Mouse (Mus musculus) ES-E14 (cell line): ENCODE data around the gene Slc16a11. TPM values are rescaled to one million over a fixed set of nuclear protein-coding genes. Genes with fewer than 3 reads are reported as not detected.
A peak's percentile ranks its signal among the peaks of the same experiment; 100 is the strongest.

Experiments used
- DNase-seq: peaks from one replicate; pipeline ENCODE4 v3.0.0-alpha.2; 2013; ENCODE audit warnings: low read depth, low spot score
- H3K27ac ChIP-seq: 2 replicates; pipeline ENCODE4 v1.5.1; 2012; ENCODE audit warnings: low read depth, mild to moderate bottlenecking, low read length, moderate library complexity, mixed read lengths; ENCODE audit not compliant: poor library complexity, insufficient read depth, severe bottlenecking
- H3K36me3 ChIP-seq: 2 replicates; pipeline ENCODE4 v1.6.1; 2012; ENCODE audit warnings: mild to moderate bottlenecking, low read length, moderate library complexity, mixed read lengths; ENCODE audit not compliant: control insufficient read depth, poor library complexity, insufficient read depth, severe bottlenecking
- H3K4me1 ChIP-seq, 2 experiments: fragments of 150-350 bp in 1 of 2; sonication (generic) in 1 of 2; 2 replicates each; pipeline ENCODE4 v1.6.1; 2012; ENCODE audit warnings: low read length in 2 of 2, mild to moderate bottlenecking in 1 of 2, mixed read lengths in 1 of 2; ENCODE audit not compliant: control insufficient read depth in 2 of 2, insufficient read depth in 2 of 2, poor library complexity in 1 of 2
- H3K4me3 ChIP-seq, 2 experiments: fragments of 150-350 bp in 1 of 2; sonication (generic) in 1 of 2; 2 replicates each; pipeline ENCODE4 v1.5.1; 2012; ENCODE audit warnings: low read length in 2 of 2, low read depth in 1 of 2, mild to moderate bottlenecking in 1 of 2, mixed read lengths in 1 of 2; ENCODE audit not compliant: insufficient read depth in 1 of 2, poor library complexity in 1 of 2, severe bottlenecking in 1 of 2
- H3K9ac ChIP-seq: 2 replicates; pipeline ENCODE4 v1.6.1; 2012; ENCODE audit warnings: low read depth, mild to moderate bottlenecking, low read length, mixed read lengths; ENCODE audit not compliant: poor library complexity, insufficient read depth, severe bottlenecking
- H3K9me3 ChIP-seq: fragments of 150-350 bp; sonication (generic); 2 replicates; pipeline ENCODE4 v1.6.1; 2012; ENCODE audit warnings: low read depth, mild to moderate bottlenecking, low read length; ENCODE audit not compliant: control insufficient read depth, insufficient read depth
- CHD2 ChIP-seq: IDR thresholded peaks from 2 replicates; pipeline ENCODE4 v1.6.1; 2014; ENCODE audit warnings: mild to moderate bottlenecking, low read depth, low read length, inconsistent platforms
- HCFC1 ChIP-seq: IDR thresholded peaks from 2 replicates; pipeline ENCODE4 v1.6.1; 2012; ENCODE audit warnings: low read length, inconsistent platforms, borderline replicate concordance; ENCODE audit not compliant: insufficient read depth
- MAFK ChIP-seq: IDR thresholded peaks from 2 replicates; pipeline ENCODE4 v1.6.1; 2014; ENCODE audit warnings: mild to moderate bottlenecking, low read depth, low read length, inconsistent platforms; ENCODE audit not compliant: insufficient read depth
- ZC3H11A ChIP-seq: IDR thresholded peaks from 2 replicates; pipeline ENCODE4 v1.6.1; 2012; ENCODE audit warnings: low read depth, mild to moderate bottlenecking, inconsistent platforms, low read length, borderline replicate concordance
- ZNF384 ChIP-seq: IDR thresholded peaks from 2 replicates; pipeline ENCODE4 v1.6.1; 2012; ENCODE audit warnings: low read depth, low read length, inconsistent platforms
- in situ Hi-C, 2 experiments: fragments of 600-800 bp; cut with MboI; formaldehyde crosslinking; loops; one replicate each; pipeline ENCODE4 v1.15.1; 2025; ENCODE audit warnings: low sequenced_read_pairs in 2 of 2, inconsistent platforms in 1 of 2; ENCODE audit not compliant: unreplicated experiment in 2 of 2
- total RNA-seq: library from RNA; depleted of rRNA; stranded (reverse); fragments of 300-350 nt; gene quantifications from 2 replicates; pipeline ENCODE4 v1.2.3, GENCODE M21; 2012

Gene Slc16a11
- total RNA-seq, 1 experiment: 0.98 TPM

GRCm38 (mm10) chr11:70171181-70171580 is 41.4 kb upstream of the Slc16a11 start:
- Histone ChIP-seq H3K4me1 (no peaks in the 10 kb centered on the region), H3K4me3 (no peak overlapping the region), H3K9me3 (no peaks in the 10 kb centered on the region; the same call in 1 of the 2 replicates), H3K36me3 (no peaks in the 10 kb centered on the region), H3K9ac (no peak overlapping the region), H3K27ac (no peak overlapping the region)
- DNase-seq: no peak
- TF ChIP-seq CHD2: no peak
- no peak for TF ChIP-seq ZC3H11A
- no peak for TF ChIP-seq MAFK
- TF ChIP-seq HCFC1: no peak
- TF ChIP-seq ZNF384: no peak
- in situ Hi-C loops: loop anchor here in 1 of 2 experiments (10.0 kb wide), 1 partner anchor 116 kb away; the partner anchor contains the start of gene Asgr1

- Histone ChIP-seq H3K27ac (no peak overlapping the region), H3K9ac (no peak overlapping the region), H3K36me3 (no peaks in the 10 kb centered on the region), H3K4me1 (no peaks in the 10 kb centered on the region), H3K9me3 (no peaks in the 10 kb centered on the region; the same call in 1 of the 2 replicates), H3K4me3 (no peak overlapping the region)
- DNase-seq: peak; percentile 85
- TF ChIP-seq ZC3H11A (peak; percentile 45; the same call in 1 of the 2 replicates), HCFC1 (no peak)
- in situ Hi-C loops: loop anchor here in 1 of 2 experiments (10.0 kb wide), 1 partner anchor 117 kb away; the partner anchor contains the start of gene Asgr1
Observed at GRCm38 (mm10) chr11:70171847-70172246, 40.7 kb upstream of the Slc16a11 start.

GRCm38 (mm10) chr11:70172298-70172697 is 40.3 kb upstream of the Slc16a11 start:
- DNase-seq: peak; percentile 56
- Histone ChIP-seq H3K9me3 (no peaks in the 10 kb centered on the region; the same call in 1 of the 2 replicates), H3K9ac (no peak overlapping the region), H3K27ac (no peak overlapping the region), H3K36me3 (no peaks in the 10 kb centered on the region), H3K4me3 (no peak overlapping the region), H3K4me1 (no peaks in the 10 kb centered on the region)
- TF ChIP-seq CHD2 (no peak), ZNF384 (no peak), HCFC1 (no peak), ZC3H11A (no peak), MAFK (no peak)
- in situ Hi-C loops: loop anchor here in 1 of 2 experiments (10.0 kb wide), 1 partner anchor 117 kb away; the partner anchor contains the start of gene Asgr1

- Histone ChIP-seq H3K27ac (no peak overlapping the region), H3K9ac (no peak overlapping the region), H3K4me3 (no peak overlapping the region), H3K36me3 (no peaks in the 10 kb centered on the region), H3K4me1 (no peaks in the 10 kb centered on the region; a peak in 1 of 4 replicates), H3K9me3 (no peaks in the 10 kb centered on the region; the same call in 1 of the 2 replicates)
- in situ Hi-C loops: loop anchor here in 1 of 2 experiments (10.0 kb wide), 1 partner anchor 120 kb away; the partner anchor contains the start of gene Asgr1
- no peak for DNase-seq
- TF ChIP-seq CHD2 (no peak), ZNF384 (no peak), ZC3H11A (no peak)
Observed at GRCm38 (mm10) chr11:70174491-70174890, 38.1 kb upstream of the Slc16a11 start.

- H3K4me3 ChIP-seq: no peak overlapping the region
- H3K36me3 ChIP-seq: no peaks in the 10 kb centered on the region
- H3K27ac ChIP-seq: no peak overlapping the region
- DNase-seq: peak; percentile 31
- H3K4me1 ChIP-seq: no peaks in the 10 kb centered on the region; a peak in 1 of 4 replicates
- in situ Hi-C loops: loop anchor here in 1 of 2 experiments (10.0 kb wide), 1 partner anchor 123 kb away; the partner anchor contains the start of gene Asgr1
- TF ChIP-seq CHD2: no peak
- TF ChIP-seq ZC3H11A: 0 out of 2 replicates have a peak, but pooled peaks have one; percentile 23
- TF ChIP-seq MAFK: no peak
- TF ChIP-seq HCFC1: no peak
- no peak for TF ChIP-seq ZNF384
- no peak overlapping the region for H3K9ac ChIP-seq
- H3K9me3 ChIP-seq: no peaks in the 10 kb centered on the region; the same call in 1 of the 2 replicates
Observed at GRCm38 (mm10) chr11:70177647-70178046, 34.9 kb upstream of the Slc16a11 start.
